Mouse (Mus musculus) intestine, embryonic 14.5 days (tissue): Measurements from ENCODE around the gene Tec. TPM values are rescaled to one million over a fixed set of nuclear protein-coding genes. Genes with fewer than 3 reads are reported as not detected.
A peak's percentile ranks its signal among the peaks of the same experiment; 100 is the strongest.

Source experiments
- ATAC-seq: fragments of 200-750 bp; cut with Nextera tagmentation; replicated peaks from 2 replicates; pipeline ENCODE4 v1.8.0; 2017; ENCODE audit warnings: low read depth, moderate number of reproducible peaks, moderate TSS enrichment, moderate library complexity; ENCODE audit not compliant: low FRiP score, low TSS enrichment
- DNase-seq: peaks from one replicate; pipeline ENCODE4 v3.0.0-alpha.2; 2018; ENCODE audit warnings: low spot score
- H3K27ac ChIP-seq: fragments of 300-500 bp; sonication (generic); 2 replicates; pipeline ENCODE4 v1.5.1; 2014; ENCODE audit warnings: low read depth, mild to moderate bottlenecking, control low read depth
- H3K27me3 ChIP-seq: fragments of 300-500 bp; sonication (generic); replicated peaks from 2 replicates; pipeline ENCODE4 v1.6.1; 2014; ENCODE audit warnings: low read length, control low read depth; ENCODE audit not compliant: control insufficient read depth, insufficient read depth
- H3K36me3 ChIP-seq: fragments of 300-500 bp; sonication (generic); 2 replicates; pipeline ENCODE4 v1.6.1; 2014; ENCODE audit warnings: low read length, control low read depth; ENCODE audit not compliant: control insufficient read depth, insufficient read depth
- H3K4me1 ChIP-seq: fragments of 300-500 bp; sonication (generic); replicated peaks from 2 replicates; pipeline ENCODE4 v1.6.1; 2014; ENCODE audit warnings: low read length, control low read depth, mixed read lengths; ENCODE audit not compliant: control insufficient read depth, insufficient read depth
- H3K4me2 ChIP-seq: fragments of 300-500 bp; sonication (generic); 2 replicates; pipeline ENCODE4 v1.6.1; 2014; ENCODE audit warnings: low read length
- H3K4me3 ChIP-seq: fragments of 300-500 bp; sonication (generic); 2 replicates; pipeline ENCODE4 v1.5.1; 2014; ENCODE audit warnings: low read depth, low read length, control low read depth, mixed read lengths
- H3K9ac ChIP-seq: fragments of 300-500 bp; sonication (generic); 2 replicates; pipeline ENCODE4 v1.6.1; 2014; ENCODE audit warnings: mild to moderate bottlenecking, low read length
- H3K9me3 ChIP-seq: fragments of 300-500 bp; sonication (generic); 2 replicates; pipeline ENCODE4 v1.6.1; 2016; ENCODE audit warnings: low read length, control low read depth; ENCODE audit not compliant: control insufficient read depth
- WGBS: fragments of 180-500 bp; shearing (Covaris S2); extraction: QIAGEN DNeasy Blood & Tissue Kit; methylation state at CpG from one replicate; pipeline ENCODE4 v1.1.7; 2014; 5-methylcytosine and 5-hydroxymethylcytosine counted together
- polyA plus RNA-seq: library from polyadenylated mRNA; unstranded; fragments of >200 nt; fragmentation: Nextera tagmentation; extraction: Ambion mirVana; gene quantifications from 2 replicates; pipeline ENCODE4 v1.2.1, GENCODE M21; 2014

The Tec gene
- 10.6 and 13.7 TPM in 2 replicates for polyA plus RNA-seq

GRCm38 (mm10) chr5:72868091-72868875, at the start of gene Tec:
Gene Tec, minus strand, starts transcription at chr5:72868483.
- Histone ChIP-seq H3K4me2 (peak within 1 kb of the TSS; percentile 67), H3K4me3 (peak within 1 kb of the TSS; percentile 54), H3K36me3 (no peaks in the 10 kb centered on the region), H3K27me3 (peaks cover 10% of the 10 kb centered on the region; the same call in 1 of the 2 replicates), H3K4me1 (0 out of 2 replicates have a peak, but pooled peaks cover 9% of the 10 kb centered on the region), H3K9me3 (0 out of 2 replicates have a peak, but pooled peaks cover 4% of the 10 kb centered on the region), H3K27ac (peak within 1 kb of the TSS; percentile 64), H3K9ac (peak within 1 kb of the TSS; percentile 38)
- peak; percentile 90 for ATAC-seq
- WGBS: under 1% methylated on average over 60 of the region's 60 CpGs
- peak; percentile 96 for DNase-seq

- Histone ChIP-seq H3K36me3 (no peaks in the 10 kb centered on the region), H3K27me3 (no peaks in the 10 kb centered on the region), H3K27ac (peak overlapping the region; percentile 11; the same call in 1 of the 2 replicates)
These were observed 48.6 kb upstream of the Tec start for GRCm38 (mm10) chr5:72916851-72917250.

GRCm38 (mm10) chr5:72916048-72916447, 47.8 kb upstream of the Tec start:
- H3K27me3 ChIP-seq: no peaks in the 10 kb centered on the region
- peak overlapping the region; percentile 88 for H3K4me3 ChIP-seq
- peaks cover 30% of the 10 kb centered on the region for H3K4me1 ChIP-seq
- no peak for DNase-seq
- H3K4me2 ChIP-seq: peak overlapping the region; percentile 47
- no peaks in the 10 kb centered on the region for H3K9me3 ChIP-seq
- WGBS: 18% methylated on average over 4 of the region's 4 CpGs
- ATAC-seq: no peak
- no peak overlapping the region for H3K27ac ChIP-seq
- H3K9ac ChIP-seq: peak overlapping the region; percentile 89
- no peaks in the 10 kb centered on the region for H3K36me3 ChIP-seq

More at GRCm38 (mm10) chr5:72916851-72917250, 48.6 kb upstream of the Tec start:
- Histone ChIP-seq H3K4me1 (peaks cover 30% of the 10 kb centered on the region), H3K9me3 (no peaks in the 10 kb centered on the region), H3K9ac (0 out of 2 replicates have a peak overlapping the region, but pooled peaks have one; percentile 89), H3K4me2 (peak overlapping the region; percentile 47), H3K4me3 (0 out of 2 replicates have a peak overlapping the region, but pooled peaks have one; percentile 88)
- no peak for DNase-seq
- WGBS: 32% methylated on average over 1 of the region's 1 CpGs
- ATAC-seq: no peak

GRCm38 (mm10) chr5:72914633-72915561, 46.6 kb upstream of the Tec start:
- H3K36me3 ChIP-seq: no peaks in the 10 kb centered on the region
- peak overlapping the region; percentile 96 for H3K27ac ChIP-seq
- peak; percentile 54 for ATAC-seq
- peak overlapping the region; percentile 47 for H3K4me2 ChIP-seq
- WGBS: under 1% methylated on average over 62 of the region's 66 CpGs
- DNase-seq: no peak
- no peaks in the 10 kb centered on the region for H3K27me3 ChIP-seq
- peak overlapping the region; percentile 89 for H3K9ac ChIP-seq
- H3K4me1 ChIP-seq: peaks cover 28% of the 10 kb centered on the region
- H3K9me3 ChIP-seq: no peaks in the 10 kb centered on the region
- H3K4me3 ChIP-seq: peak overlapping the region; percentile 88

- peak within 1 kb of the TSS; percentile 88 for H3K4me3 ChIP-seq
- ATAC-seq (peak; percentile 95), DNase-seq (peak; percentile 100)
- peak within 1 kb of the TSS; percentile 89 for H3K9ac ChIP-seq
- under 1% methylated on average over 81 of the region's 83 CpGs for WGBS
- H3K9me3 ChIP-seq: no peaks in the 10 kb centered on the region
- peak within 1 kb of the TSS; percentile 96 for H3K27ac ChIP-seq
- H3K4me1 ChIP-seq: peaks cover 26% of the 10 kb centered on the region
- no peaks in the 10 kb centered on the region for H3K36me3 ChIP-seq
- no peaks in the 10 kb centered on the region for H3K27me3 ChIP-seq
- H3K4me2 ChIP-seq: peak within 1 kb of the TSS; percentile 58
These were observed 45.6 kb upstream of the Tec start, which contains the start of gene Slain2 for GRCm38 (mm10) chr5:72913648-72914557. Gene Slain2, plus strand, starts transcription at chr5:72914304.

- DNase-seq (no peak), ATAC-seq (no peak)
- no peak overlapping the region for H3K9ac ChIP-seq
- no peaks in the 10 kb centered on the region for H3K27me3 ChIP-seq
- no peaks in the 10 kb centered on the region for H3K9me3 ChIP-seq
- peaks cover 13% of the 10 kb centered on the region for H3K4me1 ChIP-seq
- no peaks in the 10 kb centered on the region for H3K36me3 ChIP-seq
- H3K4me2 ChIP-seq: no peak overlapping the region
- no peak overlapping the region for H3K4me3 ChIP-seq
- WGBS: 89% methylated on average over 3 of the region's 3 CpGs
- H3K27ac ChIP-seq: no peak overlapping the region
These were observed 43.0 kb upstream of the Tec start for GRCm38 (mm10) chr5:72911284-72911683.

GRCm38 (mm10) chr5:72910373-72910772, 42.1 kb upstream of the Tec start:
- DNase-seq (no peak), ATAC-seq (no peak)
- 84% methylated on average over 1 of the region's 1 CpGs for WGBS
- no peaks in the 10 kb centered on the region for H3K36me3 ChIP-seq
- no peak overlapping the region for H3K9ac ChIP-seq
- H3K4me1 ChIP-seq: peaks cover 10% of the 10 kb centered on the region
- H3K9me3 ChIP-seq: no peaks in the 10 kb centered on the region
- H3K4me2 ChIP-seq: no peak overlapping the region
- H3K27me3 ChIP-seq: no peaks in the 10 kb centered on the region
- no peak overlapping the region for H3K27ac ChIP-seq
- no peak overlapping the region for H3K4me3 ChIP-seq
